Mouse (Mus musculus) layer of hippocampus, adult 11-12 months (tissue): ENCODE measurements at regions not wholly inside any gene's neighbourhood (a gene's known extent, or its start where the extent isn't known, plus 50 kb on each side); places are given as distances from the start of the nearest gene placed in this dataset.

Experiments used
- DNase-seq: peaks from one replicate; pipeline ENCODE4 v3.0.0; 2022; ENCODE audit warnings: low spot score

GRCm38 (mm10) chr1:149760440-149760839 is 200.7 kb downstream of the Pla2g4a start:
- no peak for DNase-seq

GRCm38 (mm10) chr1:149758783-149759132 is 202.3 kb downstream of the Pla2g4a start:
- no peak for DNase-seq

GRCm38 (mm10) chr1:149758092-149758782 is 202.9 kb downstream of the Pla2g4a start:
- DNase-seq: peak; percentile 7

GRCm38 (mm10) chr1:149753269-149754060 is 207.6 kb downstream of the Pla2g4a start:
- no peak for DNase-seq

- no peak for DNase-seq
These were observed 211.7 kb downstream of the Pla2g4a start for GRCm38 (mm10) chr1:149749405-149749804.

GRCm38 (mm10) chr1:149738959-149739358 is 222.1 kb downstream of the Pla2g4a start:
- DNase-seq: peak; percentile 4

GRCm38 (mm10) chr1:149734241-149734640 is 226.8 kb downstream of the Pla2g4a start:
- no peak for DNase-seq

- no peak for DNase-seq
These were observed 245.9 kb downstream of the Pla2g4a start for GRCm38 (mm10) chr1:149715171-149715570.

GRCm38 (mm10) chr1:149712330-149712729 is 248.8 kb downstream of the Pla2g4a start:
- DNase-seq: no peak

- DNase-seq: no peak
These were observed 255.9 kb downstream of the Pla2g4a start for GRCm38 (mm10) chr1:149705223-149705622.

GRCm38 (mm10) chr1:149699411-149699810 is 261.7 kb downstream of the Pla2g4a start:
- no peak for DNase-seq

GRCm38 (mm10) chr1:149674166-149674565 is 286.9 kb downstream of the Pla2g4a start:
- no peak for DNase-seq

GRCm38 (mm10) chr1:149672571-149672970 is 288.5 kb downstream of the Pla2g4a start:
- no peak for DNase-seq

GRCm38 (mm10) chr1:149672117-149672516 is 289.0 kb downstream of the Pla2g4a start:
- no peak for DNase-seq

- no peak for DNase-seq
These were observed 290.0 kb downstream of the Pla2g4a start for GRCm38 (mm10) chr1:149671091-149671490.
